Mouse (Mus musculus) gastrocnemius, postnatal 25 days (tissue): ENCODE data around the gene Adamtsl5. TPM values are rescaled to one million over a fixed set of nuclear protein-coding genes. Genes with fewer than 3 reads are reported as not detected.
"Not testable (repeated sequence)": the region's sequence is repeated elsewhere in the genome, so short reads cannot be mapped to it uniquely, and the experiment has no call there.

Source experiments
- DNase-seq: peaks from one replicate; pipeline ENCODE4 v3.0.0; 2022
- total RNA-seq, 2 experiments: library from RNA; stranded (reverse); gene quantifications; 1 replicate in 1 of 2; 2 replicates in 1 of 2; pipeline ENCODE4 v1.2.3; 2021

The Adamtsl5 gene
- total RNA-seq, 2 experiments from 2014 or later, result 38.8 to 70.8 TPM

DNA sequence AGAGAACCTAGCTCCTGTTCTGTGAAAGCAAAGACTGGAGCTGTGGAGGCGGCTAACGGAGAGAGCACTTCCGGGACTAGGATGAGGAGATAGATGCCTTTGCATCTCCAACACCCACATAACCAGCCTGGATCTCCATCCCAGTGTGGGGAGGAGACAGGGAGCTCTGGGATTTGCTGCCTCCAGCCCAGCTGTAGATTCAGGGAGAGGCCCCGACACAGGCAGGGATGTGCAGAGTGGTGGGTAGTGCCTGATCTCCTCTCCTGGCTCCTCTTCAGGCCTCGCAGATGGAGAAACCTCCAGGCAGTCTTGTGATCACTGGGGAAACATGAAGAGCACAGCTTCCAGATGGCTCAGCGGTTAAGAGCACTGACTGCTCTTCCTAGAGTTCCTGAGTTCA lies 24.5 kb upstream of the Adamtsl5 start:
- DNase-seq, result no peak

GRCm38 (mm10) chr10:80371983-80372382 lies 23.8 kb upstream of the Adamtsl5 start:
- no peak for DNase-seq

DNA sequence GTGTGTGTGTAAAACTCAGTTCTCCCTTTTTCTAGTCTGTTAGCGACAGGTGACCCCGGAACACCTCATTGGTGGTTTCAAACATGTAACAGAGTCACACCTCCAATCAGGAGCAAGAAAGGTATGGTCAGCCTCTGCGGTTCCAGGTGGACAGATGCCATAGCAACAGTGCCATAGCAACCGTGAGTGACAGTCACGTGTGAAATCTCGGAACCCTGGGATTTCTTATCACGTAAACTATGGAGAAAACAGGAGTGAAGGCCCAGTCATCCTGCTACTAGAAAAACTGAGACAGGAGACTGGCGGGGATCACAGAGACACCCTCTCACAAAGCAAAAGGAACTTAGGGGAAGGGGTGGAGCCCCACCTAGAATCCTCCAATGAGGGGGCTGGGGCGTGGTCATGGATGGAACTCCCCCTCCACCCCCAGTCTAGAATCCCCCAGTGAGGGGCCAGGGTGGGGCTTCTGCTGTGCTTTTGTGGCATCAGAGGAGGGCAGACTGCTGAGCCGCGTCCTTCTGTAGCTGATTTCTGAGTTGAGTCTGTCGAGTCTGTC lies 23.3 kb upstream of the Adamtsl5 start:
- DNase-seq, result no peak

DNA sequence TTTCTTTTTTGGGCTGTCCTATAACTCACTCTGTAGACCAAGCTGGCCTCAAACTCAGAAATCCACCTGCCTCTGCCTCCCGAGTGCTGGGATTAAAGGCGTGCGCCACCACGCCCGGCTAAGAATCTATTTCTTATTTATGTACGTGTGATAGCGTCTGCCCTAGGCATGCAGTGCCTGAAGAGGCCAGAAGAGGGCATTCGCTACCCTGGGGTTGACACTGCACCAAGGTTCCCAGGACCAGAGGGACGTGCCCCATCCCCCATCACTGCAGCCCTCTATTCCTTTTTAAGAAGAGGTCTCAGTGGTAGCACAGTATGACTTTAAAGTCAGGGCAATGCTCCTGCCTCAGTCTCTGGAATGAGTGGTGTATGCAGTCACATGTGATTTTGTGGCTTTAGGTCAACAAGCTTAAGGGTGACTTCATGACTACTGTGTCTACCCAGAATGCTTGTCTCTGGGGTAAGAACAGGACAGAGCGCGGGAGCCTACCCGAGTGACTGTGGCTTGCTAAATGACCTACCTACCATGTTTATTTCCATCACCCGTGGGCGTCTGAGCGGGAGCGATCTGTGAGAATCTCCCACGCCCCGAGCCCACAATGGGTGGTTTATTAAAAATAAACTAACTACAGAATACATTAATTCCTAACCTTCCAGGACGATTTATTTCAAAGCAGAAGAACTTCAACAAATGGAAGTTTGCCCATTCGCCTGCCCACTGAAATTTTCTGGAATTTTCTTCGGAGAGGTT lies 22.0 kb upstream of the Adamtsl5 start:
- no peak for DNase-seq

DNA sequence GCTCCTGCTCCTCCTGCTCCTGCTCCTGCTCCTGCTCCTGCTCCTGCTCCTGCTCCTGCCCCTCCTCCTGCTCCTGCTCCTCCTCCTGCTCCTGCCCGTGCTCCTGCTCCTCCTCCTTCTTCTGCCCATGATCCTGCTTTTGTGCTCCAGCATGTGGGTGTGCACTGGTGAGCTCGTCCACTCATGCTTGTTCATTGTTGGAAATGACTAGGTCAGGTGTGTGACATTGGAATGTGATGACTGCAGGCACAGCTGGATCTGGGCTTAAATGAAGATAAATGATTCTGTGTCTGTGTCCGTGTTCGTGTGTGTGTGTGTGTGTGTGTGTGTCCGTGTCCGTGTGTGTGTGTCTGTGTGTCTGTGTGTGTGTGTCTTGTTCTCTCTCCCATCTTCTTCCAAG lies 20.2 kb upstream of the Adamtsl5 start:
- no peak for DNase-seq

DNA sequence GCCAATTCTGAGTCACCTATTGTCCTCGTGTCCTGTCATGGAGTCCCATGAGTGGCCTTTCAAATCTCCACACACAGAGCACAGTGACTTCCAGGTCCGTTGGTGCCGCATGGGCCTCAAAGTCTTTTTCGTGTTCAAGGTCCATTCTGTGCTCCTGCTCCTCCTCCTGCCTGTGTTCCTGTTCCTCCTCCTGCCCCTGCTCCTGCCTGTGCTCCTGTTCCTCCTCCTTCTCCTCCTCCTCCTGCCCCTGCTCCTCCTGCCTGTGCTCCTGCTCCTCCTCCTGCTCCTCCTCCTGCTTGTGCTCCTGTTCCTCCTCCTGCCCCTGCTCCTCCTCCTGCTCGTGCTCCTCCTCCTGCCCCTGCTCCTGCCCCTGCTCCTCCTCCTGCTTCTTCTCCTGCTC lies 19.7 kb upstream of the Adamtsl5 start:
- DNase-seq, result no peak

- DNase-seq, result no peak
Measured at GRCm38 (mm10) chr10:80365736-80366135, 17.5 kb upstream of the Adamtsl5 start.

DNA sequence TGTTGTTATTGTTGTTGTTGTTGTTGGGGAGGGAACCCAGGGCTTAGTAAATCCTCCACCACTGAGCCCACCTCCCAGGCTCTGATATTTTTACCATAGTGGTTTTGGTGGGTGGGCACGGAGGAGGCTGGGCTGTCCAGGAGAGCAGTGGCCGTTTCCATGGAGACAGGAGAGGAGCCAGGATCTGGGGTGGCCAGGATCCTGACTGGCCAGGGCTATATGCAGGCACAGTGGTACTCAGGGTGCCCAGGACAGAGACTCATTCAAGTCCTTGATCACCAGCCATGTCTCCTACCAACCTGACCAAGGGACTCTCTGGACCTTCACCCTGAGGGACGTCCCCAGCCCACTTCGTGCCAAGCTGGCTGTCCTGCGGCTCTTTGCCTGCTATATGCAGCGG lies 15.5 kb upstream of the Adamtsl5 start:
- no peak for DNase-seq

GRCm38 (mm10) chr10:80357994-80358639 lies 9.9 kb upstream of the Adamtsl5 start:
- no peak for DNase-seq

- no peak for DNase-seq
Measured at GRCm38 (mm10) chr10:80357336-80357735, 9.1 kb upstream of the Adamtsl5 start.

DNA sequence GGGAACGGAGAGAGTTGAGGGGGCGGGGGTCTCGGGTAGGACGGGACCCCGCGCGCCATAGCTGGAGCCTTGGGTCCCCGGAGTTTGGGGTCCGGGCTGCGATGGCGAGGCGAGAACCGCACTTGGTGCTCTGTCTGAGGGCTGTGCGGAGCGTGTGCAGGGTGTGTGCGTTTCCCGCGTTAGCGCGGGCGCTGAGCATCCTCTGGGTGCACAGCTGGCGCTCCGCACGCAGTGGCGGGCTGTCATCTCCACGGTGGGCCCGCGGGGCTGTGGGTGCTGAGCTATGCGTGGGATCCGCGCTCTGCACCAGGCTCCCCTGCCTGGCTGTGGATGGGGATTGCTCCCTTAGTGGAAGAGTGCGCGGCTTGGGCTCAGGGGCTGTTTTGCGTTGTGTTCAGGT lies 8.5 kb upstream of the Adamtsl5 start:
- no peak for DNase-seq

DNA sequence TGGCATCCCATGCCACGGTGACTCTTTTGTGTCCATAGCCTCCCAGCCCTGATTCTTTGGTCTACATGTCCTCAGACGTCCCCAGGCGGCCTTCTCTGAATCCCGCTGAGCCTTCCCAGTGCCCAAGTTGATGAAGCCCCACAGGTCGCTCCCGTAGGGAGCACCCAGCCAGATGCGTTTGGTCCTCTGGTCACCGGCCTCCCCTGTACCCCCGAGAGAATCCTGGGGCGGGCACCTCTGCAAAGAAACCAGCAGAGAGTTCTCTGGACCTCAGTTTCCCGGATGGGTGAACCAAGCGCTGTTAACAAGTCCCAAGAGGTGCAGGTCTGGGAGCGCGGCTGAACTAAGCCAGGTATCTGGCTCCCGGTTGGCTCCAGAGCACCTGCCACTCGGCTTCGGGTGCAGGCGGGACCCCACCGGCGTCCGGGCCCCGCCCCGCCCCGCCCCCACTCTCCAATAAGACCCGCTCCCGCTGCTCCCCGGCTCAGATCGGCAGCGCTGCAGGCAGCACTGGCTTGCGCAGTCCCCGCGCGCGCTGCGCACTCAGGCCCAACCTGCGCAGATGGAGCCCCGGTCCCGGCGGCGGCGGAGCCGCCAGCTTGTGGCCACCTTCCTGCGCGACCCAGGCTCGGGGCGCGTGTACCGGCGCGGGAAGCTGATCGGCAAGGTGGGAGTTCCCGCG lies 7.9 kb upstream of the Adamtsl5 start, which contains the start of gene Plk5:
Gene Plk5 (plus strand): TSS at position 459 of the 682 bp plus-strand sequence.
- DNase-seq, result no peak

DNA sequence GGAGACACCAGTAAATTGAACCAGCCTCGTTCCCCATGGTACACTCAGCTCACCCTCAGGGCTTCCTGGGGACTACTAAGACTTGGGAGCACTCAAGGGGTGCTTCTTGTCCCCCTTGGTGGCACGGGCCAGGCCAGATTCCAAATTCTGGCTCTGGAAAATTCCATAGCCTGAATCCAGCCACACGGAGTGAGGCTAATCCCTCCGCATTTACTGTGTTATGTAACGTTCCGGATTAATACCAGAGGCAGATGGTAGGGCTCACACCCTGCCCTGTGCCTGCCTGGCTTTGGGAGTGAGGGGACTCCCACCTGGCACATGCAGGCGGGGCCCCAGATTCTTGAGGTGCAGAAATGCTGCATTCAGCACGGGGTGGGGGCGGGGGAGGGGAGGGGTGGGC lies 7.2 kb upstream of the Adamtsl5 start:
- DNase-seq, result no peak

- DNase-seq, result no peak
Measured at GRCm38 (mm10) chr10:80352727-80353126, 4.5 kb upstream of the Adamtsl5 start.

DNA sequence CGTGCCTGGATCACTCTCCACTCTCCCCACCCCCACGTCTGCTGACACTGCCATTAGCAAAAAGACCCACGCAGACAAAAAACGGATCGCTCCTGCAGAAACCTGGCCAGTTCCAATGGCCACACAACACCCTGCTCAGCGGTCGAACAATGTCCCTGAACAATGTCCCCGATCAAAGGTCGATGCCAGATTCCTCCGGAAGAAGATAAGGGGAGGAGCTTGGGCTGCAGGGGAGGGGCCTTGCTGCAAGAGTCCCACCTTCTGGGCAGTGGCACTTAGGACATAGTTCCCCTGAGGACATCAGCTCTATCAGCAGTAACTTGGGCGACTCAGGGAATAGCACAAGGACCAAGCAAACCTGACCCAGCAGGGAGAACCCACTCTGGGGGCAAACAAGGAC lies 3.7 kb upstream of the Adamtsl5 start:
- no peak for DNase-seq

DNA sequence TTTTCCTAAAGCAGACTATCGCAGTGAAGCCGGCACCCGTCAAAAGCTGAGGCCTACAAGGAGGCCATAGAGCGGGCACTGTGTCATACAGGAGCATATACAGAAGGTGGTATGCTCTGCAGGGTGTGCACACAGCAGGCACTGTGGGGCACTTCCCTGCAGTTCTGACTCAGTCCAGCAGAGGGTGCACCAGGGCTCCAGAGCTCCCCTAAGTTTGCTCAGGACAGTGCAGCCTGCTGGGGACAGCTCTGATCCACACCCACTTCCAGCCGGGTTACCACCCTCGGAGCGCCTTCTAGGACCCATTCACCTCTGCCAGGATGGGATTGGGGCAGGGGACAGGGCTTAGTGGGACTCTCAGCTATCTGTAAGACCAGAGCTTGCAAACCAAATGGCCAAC lies 2.1 kb upstream of the Adamtsl5 start:
- peak; percentile 63 for DNase-seq

DNA sequence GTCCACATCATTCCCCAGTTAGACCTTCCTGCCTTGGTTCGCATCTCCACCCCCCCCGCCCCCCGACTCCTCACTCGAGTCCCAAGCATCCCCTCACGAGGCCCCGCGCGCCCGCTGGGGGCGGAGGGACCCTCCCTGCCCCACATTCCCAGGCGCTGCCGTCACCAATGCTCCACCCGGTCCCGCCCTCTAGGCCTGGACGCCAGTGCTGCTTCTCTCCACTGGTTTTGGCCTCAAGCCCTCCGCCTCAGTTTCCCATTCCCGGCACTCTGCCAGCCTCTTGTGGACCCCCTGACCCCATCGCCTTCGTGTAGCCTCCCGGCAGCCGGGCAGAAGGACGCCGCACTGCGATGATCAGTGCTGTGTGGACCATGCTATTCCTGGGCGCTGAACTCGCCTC lies 769 bp upstream of the Adamtsl5 start:
- DNase-seq, result no peak

- DNase-seq, result no peak
Measured at GRCm38 (mm10) chr10:80347514-80347967, 671 bp downstream of the Adamtsl5 start.

GRCm38 (mm10) chr10:80345929-80346328 lies 2.3 kb downstream of the Adamtsl5 start:
- not testable (repeated sequence) for DNase-seq

- no peak for DNase-seq
Measured at GRCm38 (mm10) chr10:80345122-80345521, 3.1 kb downstream of the Adamtsl5 start.

DNA sequence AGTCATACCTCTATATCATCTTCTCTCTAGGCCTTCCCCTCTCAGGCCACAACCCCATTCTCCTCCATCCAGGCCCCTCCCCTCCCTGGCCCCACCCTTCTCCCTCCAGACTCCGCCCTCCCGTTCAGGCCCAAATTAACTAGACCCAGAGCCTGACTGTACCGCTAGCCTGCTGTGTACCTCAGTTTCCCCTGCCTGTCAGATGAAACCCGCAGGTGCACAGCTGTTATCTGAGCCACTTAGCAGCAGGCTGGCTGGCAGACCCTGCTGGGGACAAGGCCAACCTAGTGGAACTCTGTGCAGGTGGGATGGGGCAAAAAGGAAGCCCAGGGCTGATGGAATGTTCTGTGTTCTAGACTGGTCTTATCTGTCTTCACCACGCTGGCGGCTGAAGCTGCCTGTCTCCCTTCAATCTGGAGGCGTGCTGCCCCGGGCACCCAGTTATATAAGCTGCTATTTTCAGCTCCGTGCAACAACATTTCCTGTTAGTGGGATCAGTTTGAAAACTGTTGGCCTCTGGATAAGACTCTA lies 4.0 kb downstream of the Adamtsl5 start:
- DNase-seq, result peak; percentile 57

DNA sequence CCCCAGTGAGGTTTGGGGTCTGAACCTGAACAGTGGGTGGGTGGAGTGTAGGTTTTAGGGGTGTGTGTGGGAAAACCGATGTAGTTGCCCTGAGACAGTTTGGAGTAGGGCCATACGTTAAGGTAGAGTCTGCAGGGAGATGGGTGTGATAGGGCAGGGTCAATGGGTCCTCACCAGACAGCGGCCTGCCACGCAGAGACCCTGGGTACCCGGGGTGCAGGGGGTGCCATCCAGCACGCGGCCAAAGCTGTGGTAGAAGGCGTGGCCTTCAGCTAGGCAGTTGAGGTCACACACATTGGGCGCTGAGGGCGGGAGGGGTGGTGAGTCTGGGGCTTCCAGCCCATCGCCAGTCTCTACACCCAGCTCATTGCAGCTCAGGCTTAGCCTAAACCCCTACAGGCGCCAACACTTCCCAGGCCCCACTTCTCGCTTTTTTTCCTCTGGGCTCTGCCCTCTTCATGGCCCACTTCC lies 4.8 kb downstream of the Adamtsl5 start:
- DNase-seq, result no peak
